ENCODE assay signal across 28 mouse cellular contexts in genomic region chr8:82936866-82937265, GRCm38 (mm10).
DNase-seq lines count a peak whose midpoint lies in the region; ATAC-seq and TF ChIP-seq lines count a peak whose summit lies in the region.
"Had no signal": no experiment of that assay in that cellular context is flagged by ENCODE, and none has a peak within 500 bp of the region (broad histone marks: within the 10 kb centered on the region; RNA-seq: fewer than 3 reads in every experiment).

No protein-coding gene starts in this region.

- DNase-seq in heart, adult 18-20 months: peak; percentile 32 to 38
- no peak for DNase-seq in layer of hippocampus, adult 2 months (ENCODE audit: low spot score in 2 of 2)
- DNase-seq in layer of hippocampus, adult 9-10 months (ENCODE audit: low spot score): no peak
- DNase-seq in 3T3-L1 (ENCODE audit: low read depth, low spot score): peak; percentile 43
- DNase-seq in adipocyte (ENCODE audit: low spot score): peak; percentile 56
- DNase-seq: adrenal gland, adult 8-10 months; B cell, adult 2 months; cerebellum, adult 11 months; cerebellum, adult 9-10 months; embryo, embryonic 11 days; gastrocnemius, postnatal 25 days; heart, postnatal 36 days; liver, embryonic 13.5 days; lung, postnatal 36 days; thymus, adult 2 months; thymus, postnatal 36 days had no signal

- no peak for TF ChIP-seq CTCF in layer of hippocampus, adult 2 months (conservative IDR thresholded peaks at IDR 0.05)

- WGBS in heart, embryonic 11.5 days (ENCODE audit: insufficient replicate concordance): 79% methylated on average over 4 of the region's 4 CpGs
- WGBS in midbrain, embryonic 13.5 days: 73% methylated on average over 4 of the region's 4 CpGs

- ATAC-seq in heart, embryonic 11.5 days (replicated peaks; ENCODE audit: insufficient number of reproducible peaks, low FRiP score, low TSS enrichment): no peak
- ATAC-seq in midbrain, embryonic 13.5 days: no peak
- ATAC-seq: activated CD4-positive, CD25-positive, alpha-beta regulatory T cell, adult 4 months; forebrain, embryonic 13.5 days; intestine, embryonic 16.5 days had no signal

- H3K9ac ChIP-seq in heart, embryonic 11.5 days (ENCODE audit: low read depth, low read length): no peak overlapping the region
- H3K9ac ChIP-seq in midbrain, embryonic 13.5 days (replicated peaks): no peak overlapping the region
- H3K9ac ChIP-seq: embryonic facial prominence, embryonic 15.5 days; forebrain, embryonic 13.5 days; hindbrain, embryonic 13.5 days; kidney, embryonic 15.5 days; limb, embryonic 15.5 days; liver, embryonic 13.5 days; neural tube, embryonic 12.5 days had no signal

- H3K4me2 ChIP-seq in heart, embryonic 11.5 days: no peak overlapping the region
- H3K4me2 ChIP-seq in midbrain, embryonic 13.5 days (replicated peaks): no peak overlapping the region
- H3K4me2 ChIP-seq: embryonic facial prominence, embryonic 15.5 days; forebrain, embryonic 13.5 days; hindbrain, embryonic 13.5 days; kidney, embryonic 15.5 days; limb, embryonic 15.5 days; liver, embryonic 13.5 days; midbrain, embryonic 11.5 days; neural tube, embryonic 12.5 days had no signal

- H3K4me1 ChIP-seq in heart, embryonic 11.5 days (ENCODE audit: control insufficient read depth, insufficient read depth, low read length): peaks cover 5% of the 10 kb centered on the region; the same call in 1 of the 2 replicates
- H3K4me1 ChIP-seq in midbrain, embryonic 13.5 days (replicated peaks): no peaks in the 10 kb centered on the region
- H3K4me1 ChIP-seq: forebrain, embryonic 13.5 days; liver, embryonic 13.5 days had no signal

- H3K36me3 ChIP-seq in heart, embryonic 11.5 days (ENCODE audit: control insufficient read depth, insufficient read depth, low read length): no peaks in the 10 kb centered on the region
- H3K36me3 ChIP-seq in midbrain, embryonic 13.5 days: no peaks in the 10 kb centered on the region
- H3K36me3 ChIP-seq: embryonic facial prominence, embryonic 15.5 days; hindbrain, embryonic 13.5 days; kidney, embryonic 15.5 days; limb, embryonic 15.5 days; liver, embryonic 13.5 days; neural tube, embryonic 12.5 days had no signal

- no peaks in the 10 kb centered on the region for H3K27me3 ChIP-seq in heart, embryonic 11.5 days (ENCODE audit: control insufficient read depth, insufficient read depth, low read length)
- H3K27me3 ChIP-seq in midbrain, embryonic 13.5 days: no peaks in the 10 kb centered on the region
- H3K27me3 ChIP-seq: embryonic facial prominence, embryonic 15.5 days; forebrain, embryonic 13.5 days; hindbrain, embryonic 13.5 days; kidney, embryonic 15.5 days; limb, embryonic 15.5 days; liver, embryonic 13.5 days; neural tube, embryonic 12.5 days had no signal

- no peak overlapping the region for H3K27ac ChIP-seq in heart, embryonic 11.5 days (ENCODE audit: low read depth, low read length)
- H3K27ac ChIP-seq in layer of hippocampus, adult 2 months: peak overlapping the region; percentile 52
- no peak overlapping the region for H3K27ac ChIP-seq in midbrain, embryonic 13.5 days
- H3K27ac ChIP-seq: embryonic facial prominence, embryonic 15.5 days; forebrain, embryonic 13.5 days; hindbrain, embryonic 13.5 days; kidney, embryonic 15.5 days; limb, embryonic 15.5 days; liver, embryonic 13.5 days; neural tube, embryonic 12.5 days had no signal

- H3K4me3 ChIP-seq in heart, embryonic 11.5 days (ENCODE audit: low read depth, low read length): no peak overlapping the region
- no peak overlapping the region for H3K4me3 ChIP-seq in layer of hippocampus, adult 2 months
- H3K4me3 ChIP-seq in midbrain, embryonic 13.5 days (replicated peaks): no peak overlapping the region
- H3K4me3 ChIP-seq: embryonic facial prominence, embryonic 15.5 days; forebrain, embryonic 13.5 days; hindbrain, embryonic 13.5 days; kidney, embryonic 15.5 days; limb, embryonic 15.5 days; liver, embryonic 13.5 days; myocyte; neural tube, embryonic 12.5 days had no signal

- no peaks in the 10 kb centered on the region for H3K9me3 ChIP-seq in heart, embryonic 11.5 days (replicated peaks; ENCODE audit: control insufficient read depth, low read length)
- no peaks in the 10 kb centered on the region for H3K9me3 ChIP-seq in midbrain, embryonic 13.5 days
- H3K9me3 ChIP-seq: embryonic facial prominence, embryonic 15.5 days; forebrain, embryonic 13.5 days; hindbrain, embryonic 13.5 days; kidney, embryonic 15.5 days; limb, embryonic 15.5 days; liver, embryonic 13.5 days; neural tube, embryonic 12.5 days had no signal

Comparison
In these comparisons a context has a peak if more than half of its experiments do, and no peak if none do; other contexts are left out.
1. DNase-seq: peak in heart, adult 18-20 months (2 of 2), 3T3-L1 (single experiment) and adipocyte (single experiment); none in layer of hippocampus, adult 2 months (0 of 2) and layer of hippocampus, adult 9-10 months (single experiment).